Mouse (Mus musculus): Measurements from ENCODE around the gene Gfpt2.

Gfpt2 gene

DNA sequence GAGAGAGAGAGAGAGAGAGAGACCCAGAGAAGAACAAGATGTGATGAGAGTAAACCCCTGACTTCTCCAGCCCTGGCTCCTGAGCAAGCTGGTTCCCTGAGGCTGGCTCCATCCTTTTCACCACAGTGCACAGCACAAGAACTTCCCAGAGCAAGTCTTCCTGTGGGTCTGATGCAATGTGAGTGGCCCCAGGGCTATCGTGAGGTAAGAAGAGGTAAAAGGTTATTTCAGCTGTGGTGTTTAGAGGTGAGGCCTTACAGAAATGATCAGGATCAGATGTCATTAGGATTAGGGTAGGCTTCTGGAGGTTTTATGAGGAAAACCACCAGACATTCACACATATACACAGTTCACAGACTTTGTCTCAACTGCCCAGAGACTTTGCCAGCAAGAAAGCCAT, 47.9 kb downstream of the Gfpt2 start:
- DNase-seq: no peak

DNA sequence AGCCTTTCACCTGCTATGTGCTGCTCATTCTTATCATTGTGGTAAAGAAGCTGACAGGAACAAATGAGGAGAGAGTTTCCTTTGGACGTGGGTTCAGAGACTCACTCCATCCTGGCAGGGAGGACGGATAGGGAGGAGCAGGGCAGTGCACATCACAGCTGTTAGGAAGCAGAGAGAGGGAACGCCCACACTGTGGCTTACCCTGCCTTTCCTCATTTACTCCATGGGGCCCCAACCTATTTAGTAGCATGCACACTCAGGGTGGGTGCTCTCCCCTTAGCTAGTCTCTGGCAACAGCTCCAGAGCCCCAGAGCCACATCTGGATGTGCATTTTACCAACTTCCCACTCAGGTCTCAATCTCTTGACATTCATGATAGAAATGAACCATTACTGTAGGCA, 48.7 kb downstream of the Gfpt2 start:
- DNase-seq: no peak

DNA sequence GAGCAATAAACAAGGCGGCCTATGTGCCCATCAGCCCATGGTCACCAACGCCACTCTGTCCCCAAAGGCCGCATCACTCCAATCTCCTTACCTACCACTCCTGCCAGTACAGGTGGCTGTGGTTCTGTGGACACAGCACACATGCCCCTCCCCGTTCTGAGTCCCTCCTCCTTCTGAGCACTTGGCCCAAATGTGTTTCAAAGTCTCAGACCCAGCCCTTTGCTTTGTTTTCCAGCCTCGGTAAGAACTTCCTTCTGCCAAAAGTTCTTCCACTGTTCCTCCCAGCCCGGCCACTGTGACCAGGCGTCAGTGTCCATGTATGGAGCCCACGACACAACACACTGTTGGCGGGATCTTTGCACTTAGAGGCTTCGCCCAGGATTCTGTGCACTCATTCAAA, 50.3 kb downstream of the Gfpt2 start:
- no peak for DNase-seq

GRCm38 (mm10) chr11:49844969-49845368, 51.0 kb downstream of the Gfpt2 start:
- DNase-seq: peak; percentile 82

- DNase-seq: no peak
Observed at GRCm38 (mm10) chr11:49845958-49846357, 52.0 kb downstream of the Gfpt2 start.

DNA sequence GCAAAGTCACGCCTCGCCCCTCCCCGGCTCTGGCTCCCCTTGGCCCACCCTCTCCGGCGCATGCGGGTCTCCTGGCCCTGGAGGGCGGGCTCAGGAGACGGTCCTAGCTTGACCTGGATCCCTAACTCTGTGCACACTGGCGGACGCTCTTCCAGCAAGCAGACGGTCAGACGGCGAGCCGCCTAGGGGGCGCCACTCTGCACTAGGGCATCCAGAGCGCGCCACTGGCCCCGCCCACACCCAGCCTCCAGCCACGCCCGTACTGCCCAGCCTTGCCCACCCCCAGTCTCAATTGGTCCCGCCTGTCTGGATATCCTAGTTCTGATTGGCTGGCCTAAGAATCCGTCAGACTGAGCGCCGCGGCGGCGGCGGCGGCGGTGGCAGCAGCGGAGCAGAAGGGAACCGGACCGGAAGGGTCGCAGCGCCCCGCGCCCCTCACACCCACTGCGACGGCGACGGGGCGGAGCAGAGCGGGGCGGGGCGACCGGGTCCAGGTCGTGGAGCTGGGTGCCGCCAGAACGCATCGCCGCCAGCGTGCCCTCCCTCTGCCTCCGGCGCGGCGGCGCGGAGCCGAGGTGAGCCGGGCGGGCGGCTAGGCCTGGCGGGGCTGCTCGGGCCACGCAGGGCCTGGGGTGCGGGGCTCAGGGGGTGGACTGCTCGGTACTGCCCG, 52.6 kb downstream of the Gfpt2 start, which contains the start of gene Mapk9:
Gene Mapk9 (plus strand): TSS at position 351 of the 670 bp plus-strand sequence.
- DNase-seq: peak; percentile 99

GRCm38 (mm10) chr11:49847071-49847810, 53.3 kb downstream of the Gfpt2 start:
- peak; percentile 15 for DNase-seq

- no peak for DNase-seq
Observed at GRCm38 (mm10) chr11:49847811-49848078, 53.8 kb downstream of the Gfpt2 start.

DNA sequence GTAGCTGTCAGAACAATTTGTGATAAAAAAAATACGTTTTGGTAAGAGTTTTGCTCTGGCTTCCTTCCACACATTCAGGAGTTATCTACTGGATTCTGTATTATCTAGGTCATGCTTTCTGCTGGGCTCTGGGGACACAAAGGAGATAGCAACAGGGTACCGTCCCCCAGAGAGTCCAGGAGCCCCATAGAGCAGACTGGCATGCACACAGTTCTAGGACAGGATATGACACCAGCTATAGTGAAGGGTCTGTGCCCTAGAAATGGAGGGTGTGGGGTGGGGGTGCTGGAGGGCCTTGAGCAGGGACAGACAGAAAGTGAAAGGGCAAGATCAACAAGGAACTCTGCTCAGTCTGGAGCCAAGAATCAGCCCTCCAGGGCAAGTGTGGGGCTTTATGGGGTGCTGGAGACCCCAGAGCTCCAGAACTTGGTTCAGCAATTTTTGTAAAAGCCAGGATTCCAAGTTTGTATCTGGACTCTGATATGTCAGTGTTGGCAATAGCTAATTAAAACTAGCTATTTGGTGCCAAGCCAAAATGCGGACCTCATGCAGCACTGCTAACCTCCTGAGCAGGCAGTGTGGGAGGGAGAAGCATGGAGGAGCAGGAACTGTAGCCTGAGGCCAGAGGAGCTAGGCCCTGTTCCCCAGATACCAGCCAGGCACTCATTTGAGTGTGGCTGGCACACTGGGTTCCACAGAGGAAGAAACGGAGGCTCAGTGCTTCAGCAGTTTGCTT, 54.3 kb downstream of the Gfpt2 start:
- DNase-seq: peak; percentile 78

DNA sequence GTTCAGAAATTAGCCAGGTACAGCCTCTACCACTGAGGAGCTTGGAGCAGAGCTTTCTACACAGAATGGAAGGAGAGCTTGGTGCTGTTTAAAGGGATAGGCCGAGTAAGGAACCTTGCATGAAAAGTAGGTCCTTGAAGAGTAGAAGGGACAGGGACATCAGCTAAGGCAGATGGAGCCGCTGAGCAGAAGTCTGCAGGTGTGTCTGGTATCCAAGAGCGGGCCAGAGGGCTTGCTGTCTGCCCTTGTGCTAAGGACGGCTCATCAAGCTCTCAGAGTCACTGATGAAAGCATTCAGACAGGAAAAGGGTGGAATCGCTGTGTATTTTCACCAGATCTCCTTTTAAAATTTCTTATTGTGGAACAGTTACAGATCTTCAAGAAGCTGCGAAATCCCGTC, 56.4 kb downstream of the Gfpt2 start:
- no peak for DNase-seq

- DNase-seq: no peak
Observed at GRCm38 (mm10) chr11:49855144-49855543, 61.2 kb downstream of the Gfpt2 start.

DNA sequence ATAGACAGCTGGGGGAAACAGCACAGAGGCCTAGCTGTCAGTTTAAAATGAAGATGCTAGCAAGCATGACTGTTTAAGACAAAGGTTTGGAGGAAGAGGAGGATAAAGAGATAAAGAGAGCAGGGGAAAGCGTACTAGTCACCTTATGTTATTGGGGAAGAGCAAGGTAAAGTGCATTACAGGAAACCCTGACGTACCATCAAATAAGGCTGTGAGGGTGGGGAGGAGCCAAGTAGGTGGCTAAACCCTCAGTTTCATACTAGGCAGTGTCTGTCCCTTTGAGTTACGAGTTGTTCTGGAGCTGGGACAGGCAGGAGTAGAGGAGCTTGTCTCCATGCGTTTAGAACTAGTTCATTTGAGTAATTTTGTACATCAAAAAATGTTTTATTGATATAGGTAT, 67.2 kb downstream of the Gfpt2 start:
- no peak for DNase-seq

GRCm38 (mm10) chr11:49863926-49864325, 69.9 kb downstream of the Gfpt2 start:
- no peak for DNase-seq

- DNase-seq: no peak
Observed at GRCm38 (mm10) chr11:49867320-49867719, 73.3 kb downstream of the Gfpt2 start.

DNA sequence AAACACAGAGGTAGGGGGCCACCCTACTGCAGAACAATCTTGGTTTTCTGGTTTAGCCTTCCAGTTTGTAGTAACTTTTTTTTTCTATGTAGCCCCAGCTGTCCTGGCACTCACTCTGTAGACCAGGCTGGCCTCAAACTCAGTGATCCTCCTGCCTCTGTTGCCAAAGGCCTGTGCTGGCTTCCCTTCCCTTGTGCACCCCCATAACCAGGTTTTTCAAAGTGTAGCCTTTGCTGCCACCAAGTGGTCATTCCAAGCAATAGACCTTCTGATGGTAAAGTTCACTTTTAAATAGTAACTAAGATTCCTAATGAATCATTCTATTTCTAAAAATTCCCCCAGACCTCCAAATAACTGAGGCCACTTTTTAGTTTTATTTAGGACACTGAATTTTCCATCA, 75.8 kb downstream of the Gfpt2 start:
- DNase-seq: peak; percentile 42

DNA sequence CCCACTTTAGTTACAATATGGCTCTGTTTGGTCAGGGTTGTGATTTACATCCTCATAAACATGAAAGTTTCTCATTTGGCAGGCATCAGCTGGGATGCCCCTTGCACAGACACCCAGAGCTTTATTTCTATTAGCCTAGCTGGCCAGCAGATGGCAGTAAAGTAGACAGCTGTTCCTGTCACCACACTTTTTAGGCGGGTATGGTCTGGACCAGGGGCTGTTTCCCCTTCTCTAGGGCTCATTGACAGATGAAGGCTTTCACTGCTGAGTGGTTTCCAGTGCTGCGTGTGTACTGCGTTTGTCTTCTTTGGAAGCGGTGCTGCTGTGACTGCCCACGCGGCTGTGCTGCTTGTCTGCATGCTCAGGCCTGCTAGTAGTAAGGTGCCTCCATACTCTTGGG, 77.9 kb downstream of the Gfpt2 start:
- DNase-seq: peak; percentile 22

DNA sequence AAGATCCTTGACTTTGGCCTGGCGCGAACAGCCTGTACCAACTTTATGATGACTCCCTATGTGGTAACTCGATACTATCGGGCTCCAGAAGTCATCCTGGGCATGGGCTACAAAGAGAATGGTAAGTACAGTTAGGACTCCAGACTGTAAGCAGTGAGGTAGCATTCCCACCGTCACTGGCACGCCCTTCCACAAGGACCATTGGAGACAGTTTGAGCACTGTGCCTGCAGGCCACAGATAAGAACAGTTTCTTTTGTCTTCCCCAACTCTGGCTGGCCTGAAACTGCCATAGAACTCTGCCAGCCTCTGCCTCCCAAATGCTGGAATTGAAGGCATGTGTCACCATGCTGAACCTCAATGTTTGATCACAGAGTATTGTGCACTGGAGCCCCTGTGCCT, 78.8 kb downstream of the Gfpt2 start:
- no peak for DNase-seq

- DNase-seq: no peak
Observed at GRCm38 (mm10) chr11:49876948-49877817, 83.2 kb downstream of the Gfpt2 start.

GRCm38 (mm10) chr11:49879950-49880642, 86.1 kb downstream of the Gfpt2 start:
- DNase-seq: no peak

- no peak for DNase-seq
Observed at GRCm38 (mm10) chr11:49883394-49883793, 89.4 kb downstream of the Gfpt2 start.
